Mouse (Mus musculus) left cerebral cortex, adult 11 months (tissue): Measurements from ENCODE around the gene Cyp2a5.
"Not testable (repeated sequence)": the region's sequence is repeated elsewhere in the genome, so short reads cannot be mapped to it uniquely, and the experiment has no call there.

Source experiments
- DNase-seq: peaks from one replicate; pipeline ENCODE4 v3.0.0; 2022; ENCODE audit warnings: low spot score

Gene Cyp2a5

DNA sequence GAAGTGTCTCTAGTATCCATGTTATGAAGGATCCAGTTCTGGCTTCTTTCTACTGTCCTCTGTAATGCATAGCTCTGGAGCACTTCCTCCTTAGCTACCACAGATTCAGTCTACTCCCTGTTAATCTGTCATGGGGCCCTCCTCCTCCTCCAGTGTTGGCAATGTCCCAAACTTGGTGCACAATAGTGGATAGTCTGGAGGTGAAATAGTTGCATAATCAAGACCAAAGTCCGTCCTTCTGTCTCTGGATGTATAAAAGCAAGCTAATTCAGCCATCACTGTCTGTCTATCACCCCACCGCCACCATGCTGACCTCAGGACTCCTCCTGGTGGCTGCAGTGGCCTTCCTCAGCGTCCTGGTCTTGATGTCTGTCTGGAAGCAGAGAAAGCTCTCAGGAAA, at the start of gene Cyp2a5:
Gene Cyp2a5, plus strand, starts transcription at position 247 of the 400 bp plus-strand sequence.
- DNase-seq: not testable (repeated sequence)

DNA sequence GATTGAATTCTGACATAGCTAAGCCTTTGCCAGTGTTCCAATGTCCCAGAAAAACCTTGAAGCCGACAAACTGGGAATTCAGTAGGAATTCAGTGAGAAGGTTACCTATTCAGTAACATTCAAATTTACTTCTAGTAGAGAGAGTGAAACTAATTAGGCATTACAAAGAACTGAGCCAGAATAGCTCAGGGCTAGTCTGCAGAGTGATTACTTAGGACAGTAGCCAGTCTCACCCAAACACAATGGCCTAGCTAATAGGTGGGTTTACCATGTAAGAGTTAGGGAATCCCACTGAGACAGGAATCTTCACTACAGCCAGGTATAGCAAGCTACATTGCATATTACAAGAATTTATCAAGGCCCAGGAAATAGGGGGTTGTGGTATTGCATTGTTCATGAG, 49.1 kb upstream of the Cyp2a5 start:
- DNase-seq: not testable (repeated sequence)

DNA sequence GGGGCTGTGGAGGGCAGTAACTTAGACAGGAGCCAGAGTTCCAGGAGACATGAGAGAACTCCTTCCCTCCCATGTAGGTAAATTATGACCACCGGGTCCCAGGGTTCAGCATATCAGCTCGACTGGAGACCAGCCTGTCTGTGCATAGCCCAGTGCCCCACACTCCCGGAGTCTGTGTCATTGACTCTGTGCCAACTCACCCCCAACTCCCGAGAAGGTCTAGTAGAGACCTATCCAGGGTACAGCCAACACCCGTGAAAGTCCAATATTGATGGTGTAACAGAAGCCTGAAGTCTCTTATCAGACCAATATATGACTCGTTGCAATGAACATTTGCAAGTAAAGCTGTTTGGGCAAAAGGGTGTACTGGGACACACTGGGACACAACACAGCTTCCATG, 45.1 kb upstream of the Cyp2a5 start:
- DNase-seq: no peak

DNA sequence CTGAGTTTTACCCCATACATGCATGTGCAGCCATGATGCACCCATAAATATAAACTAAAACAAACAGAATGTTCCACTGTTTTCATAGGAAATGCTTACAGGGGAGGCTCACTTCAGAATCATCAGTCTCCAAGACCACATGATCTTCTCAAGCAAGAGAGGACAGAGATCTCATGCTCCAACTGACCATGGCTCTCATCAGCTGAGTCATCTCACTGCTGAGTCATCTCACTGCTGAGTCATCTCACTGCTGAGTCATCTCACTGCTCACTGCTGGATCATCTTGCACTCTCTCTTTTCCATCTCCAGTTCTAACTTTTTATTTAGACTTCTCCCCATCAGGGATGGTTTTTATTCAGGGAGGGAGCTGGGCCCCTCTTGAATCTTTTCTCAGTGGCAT, 35.0 kb upstream of the Cyp2a5 start:
- DNase-seq: no peak

DNA sequence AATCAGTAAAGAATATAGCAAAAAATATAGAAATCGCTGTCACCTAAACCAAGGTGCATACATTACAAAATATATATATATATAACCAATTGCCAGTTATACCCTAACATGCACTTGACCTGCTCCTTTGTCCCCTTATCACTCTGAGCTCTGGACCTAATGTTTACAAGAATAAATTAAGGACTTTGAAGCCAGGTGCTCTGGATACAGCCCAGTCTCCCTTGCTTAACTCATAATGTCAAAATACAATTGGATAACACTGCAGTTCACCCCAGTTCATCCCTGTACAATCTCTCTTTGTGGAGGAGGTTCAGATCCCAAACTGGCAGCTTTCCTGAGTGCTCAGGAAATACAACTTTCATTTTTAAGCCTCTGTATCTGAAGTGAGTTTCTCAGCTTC, 34.1 kb upstream of the Cyp2a5 start:
- no peak for DNase-seq

DNA sequence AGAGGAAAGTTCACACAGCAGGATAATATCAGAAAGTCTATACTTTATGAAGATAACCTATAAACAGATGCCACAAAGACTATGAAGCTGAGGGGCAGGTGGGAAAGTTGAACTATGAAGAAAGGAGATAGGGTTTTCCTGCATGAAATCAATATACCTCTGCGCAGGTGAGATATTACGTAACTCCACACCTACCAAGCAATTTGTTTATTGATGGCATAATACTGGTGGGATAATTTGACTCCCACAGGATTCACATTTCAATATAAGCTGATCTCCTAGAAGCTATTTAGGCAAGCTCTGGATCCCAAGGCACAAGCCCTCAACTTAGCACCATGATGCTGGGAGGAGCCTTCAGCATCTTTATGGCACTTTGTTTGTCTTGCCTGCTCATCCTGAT, 26.5 kb upstream of the Cyp2a5 start, which contains the start of gene Cyp2g1:
Gene Cyp2g1, plus strand, starts transcription at position 301 of the 400 bp plus-strand sequence.
- DNase-seq: no peak

DNA sequence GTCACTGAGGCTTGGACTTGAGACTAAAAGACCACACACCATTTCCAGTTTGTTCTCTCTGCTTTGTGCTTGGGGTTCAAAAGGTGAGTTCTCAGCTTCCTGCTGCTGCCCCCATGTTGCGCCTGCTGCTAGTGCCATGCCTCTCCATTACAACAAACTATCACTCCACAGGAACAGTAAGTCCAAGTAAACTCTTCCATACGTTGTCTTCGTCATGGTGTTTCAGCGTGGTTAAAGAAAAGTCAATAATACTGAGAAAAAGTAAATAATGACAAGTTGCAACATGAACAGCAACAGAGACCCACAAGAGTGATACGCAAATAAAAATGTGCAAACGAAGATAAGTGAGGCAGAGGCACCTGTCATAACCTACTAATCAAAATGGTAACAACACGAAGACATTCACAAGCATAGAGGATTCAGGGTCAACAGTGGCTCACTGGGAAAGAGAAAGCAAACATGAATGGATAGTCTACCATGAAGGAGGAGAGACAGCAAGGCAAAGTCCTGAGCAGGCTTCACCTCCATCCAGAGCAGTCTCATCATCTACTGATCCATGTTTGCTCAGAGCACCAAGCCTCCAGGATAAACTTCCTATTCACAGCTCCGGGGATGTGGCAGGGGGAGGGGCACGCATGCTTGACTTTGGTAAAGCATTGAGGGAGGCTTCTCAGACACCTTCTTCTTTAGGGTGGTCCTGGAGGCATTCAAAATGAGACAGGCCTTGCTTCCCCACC, 3.4 kb upstream of the Cyp2a5 start:
- DNase-seq: not testable (repeated sequence)

DNA sequence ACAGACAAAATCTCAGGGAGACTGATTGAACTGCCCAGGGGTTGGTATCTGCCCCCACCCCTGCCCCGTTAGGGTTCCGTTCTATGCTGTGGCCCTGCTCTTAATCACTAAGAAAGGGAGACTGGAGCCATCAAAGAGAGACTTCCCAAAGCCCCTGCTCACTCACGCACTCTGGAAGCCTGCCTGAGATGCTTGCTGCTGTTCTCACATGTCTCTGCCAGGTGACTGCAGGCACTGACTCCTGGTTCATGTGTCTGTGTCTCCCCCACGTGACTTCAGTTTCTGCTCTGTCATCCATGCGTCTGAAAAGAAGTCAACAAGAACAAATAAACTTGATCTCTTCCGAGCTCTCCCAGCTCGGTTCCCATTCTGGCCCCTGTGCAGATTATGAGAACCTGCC, 2.4 kb upstream of the Cyp2a5 start:
- DNase-seq: not testable (repeated sequence)

DNA sequence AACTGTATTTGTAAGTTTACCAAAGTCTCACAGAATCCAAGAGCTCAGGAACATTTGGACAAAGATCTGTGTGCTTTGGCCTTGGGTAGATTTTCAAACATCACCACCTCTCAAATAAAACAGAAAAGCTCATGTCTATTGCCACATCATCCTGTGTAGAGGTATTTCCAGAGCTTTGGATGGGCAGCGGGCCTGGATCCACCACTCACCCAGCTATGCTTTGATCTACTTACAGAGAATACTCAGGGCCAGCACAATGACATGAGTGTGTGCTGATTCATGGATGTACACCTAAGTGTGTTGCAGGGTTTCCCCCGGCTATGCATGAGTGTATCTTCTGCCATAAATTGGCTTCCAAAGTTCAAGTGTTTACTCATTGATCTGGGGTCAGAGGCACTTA, 8.3 kb downstream of the Cyp2a5 start:
- DNase-seq: not testable (repeated sequence)

DNA sequence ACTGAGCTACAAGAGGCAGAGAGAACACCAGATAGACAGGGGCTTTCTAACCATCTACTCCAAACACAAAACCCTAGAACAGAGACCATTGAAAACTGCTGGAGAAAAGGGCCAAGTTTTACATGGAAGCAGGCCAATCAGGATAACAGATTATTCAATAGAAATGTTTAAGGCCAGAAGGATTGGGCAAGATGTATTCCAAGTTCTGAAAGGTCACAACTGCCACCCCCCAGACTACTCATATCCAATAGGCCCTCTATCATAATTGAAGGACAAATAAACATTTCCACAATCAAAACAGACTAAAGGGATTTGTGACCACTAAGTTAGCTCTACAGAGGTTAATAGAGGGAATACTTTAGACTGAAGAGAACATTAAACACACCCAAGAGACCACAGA, 15.0 kb downstream of the Cyp2a5 start:
- DNase-seq: not testable (repeated sequence)

DNA sequence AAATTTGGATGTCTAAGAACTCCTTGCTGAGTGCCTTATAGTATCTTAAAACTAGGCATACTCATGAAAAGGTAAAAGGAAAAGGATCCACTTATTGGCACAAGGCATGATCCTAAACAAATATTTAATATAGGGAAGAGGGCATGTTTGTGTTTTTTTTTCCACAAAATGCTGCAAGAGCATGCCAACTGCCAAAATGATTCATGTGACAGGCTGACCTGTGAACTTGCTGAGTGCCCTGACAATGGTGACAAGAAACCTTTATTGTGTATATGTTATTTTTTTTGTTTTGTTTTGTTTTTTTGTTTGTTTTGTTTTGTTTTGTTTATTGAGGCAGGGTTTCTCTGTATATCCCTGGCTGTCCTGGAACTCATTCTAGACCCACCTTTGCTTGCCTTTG, 43.5 kb downstream of the Cyp2a5 start:
- DNase-seq: not testable (repeated sequence)

DNA sequence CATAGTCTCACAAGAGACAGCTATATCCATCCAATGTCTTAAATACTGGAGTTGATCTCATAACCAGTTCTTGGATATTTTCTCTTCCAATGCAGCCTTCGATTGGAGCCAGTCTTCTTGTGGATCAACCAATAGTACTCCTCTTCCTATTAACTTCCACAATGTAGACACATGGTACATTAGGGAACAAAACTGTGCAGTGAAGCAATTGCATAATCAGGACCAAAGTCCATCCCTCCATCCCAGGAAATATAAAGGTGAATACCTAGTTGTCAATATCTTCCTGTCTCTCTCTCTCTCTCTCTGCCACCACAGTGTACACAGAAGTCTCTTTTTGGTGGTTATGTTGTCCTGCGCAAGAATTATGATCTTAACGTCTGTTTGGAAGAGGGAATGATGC, 45.5 kb downstream of the Cyp2a5 start:
- DNase-seq: not testable (repeated sequence)
